Mouse (Mus musculus) G1E (cell line): ENCODE measurements around the gene Plek. TPM values are rescaled to one million over a fixed set of nuclear protein-coding genes. Genes with fewer than 3 reads are reported as not detected.

Experiments used
- ATAC-seq: 2 replicates; pipeline ENCODE4 v1.8.0; 2016; ENCODE audit warnings: mild to moderate bottlenecking; ENCODE audit not compliant: insufficient number of reproducible peaks, poor library complexity, low FRiP score, severe bottlenecking; ENCODE audit errors: extremely low read depth
- DNase-seq: peaks from one replicate; pipeline ENCODE4 v3.0.0; 2012; ENCODE audit warnings: low spot score
- H3K27me3 ChIP-seq: 2 replicates; pipeline ENCODE4 v1.6.1; 2012; ENCODE audit warnings: mild to moderate bottlenecking, low read length, inconsistent platforms; ENCODE audit not compliant: insufficient read depth
- H3K36me3 ChIP-seq: replicated peaks from 2 replicates; pipeline ENCODE3; 2012; ENCODE audit warnings: mild to moderate bottlenecking, inconsistent platforms
- H3K4me1 ChIP-seq: 2 replicates; pipeline ENCODE4 v1.6.1; 2012; ENCODE audit warnings: low read depth, low read length, inconsistent platforms, mixed read lengths; ENCODE audit not compliant: insufficient read depth
- H3K4me3 ChIP-seq: 2 replicates; pipeline ENCODE4 v1.5.1; 2012; ENCODE audit warnings: low read depth, mild to moderate bottlenecking, inconsistent platforms, low read length, moderate library complexity, mixed read lengths
- H3K9me3 ChIP-seq: replicated peaks from 2 replicates; pipeline ENCODE4 v1.6.1; 2012; ENCODE audit warnings: inconsistent platforms
- CTCF ChIP-seq: IDR thresholded peaks from 2 replicates; pipeline ENCODE4 v1.5.1; 2012; ENCODE audit warnings: low read depth, low read length, inconsistent platforms, mixed read lengths
- GATA1 ChIP-seq: IDR thresholded peaks from 2 replicates; pipeline ENCODE4 v1.6.1; 2012; ENCODE audit warnings: borderline replicate concordance, low read length, inconsistent platforms, mixed read lengths
- GATA2 ChIP-seq: IDR thresholded peaks from 2 replicates; pipeline ENCODE4 v1.6.1; 2012; ENCODE audit warnings: low read depth, low read length, inconsistent platforms, borderline replicate concordance
- POLR2AphosphoS5 ChIP-seq: IDR thresholded peaks from 2 replicates; pipeline ENCODE4 v1.6.1; 2012; ENCODE audit warnings: low read depth, low read length, inconsistent platforms; ENCODE audit not compliant: insufficient replicate concordance
- TAL1 ChIP-seq: conservative IDR thresholded peaks from 2 replicates; pipeline ENCODE4 v1.6.1; 2012; ENCODE audit warnings: low read depth, low read length, inconsistent platforms, mixed read lengths
- polyA plus RNA-seq: library from polyadenylated mRNA; stranded (reverse); fragments of >175 nt; gene quantifications from 2 replicates; pipeline ENCODE4 v1.2.3, GENCODE M21; 2012
- total RNA-seq, 2 experiments: library from RNA; stranded (forward) in 1 of 2; stranded (reverse) in 1 of 2; fragments of 200-1000 nt in 1 of 2; fragments of >200 nt in 1 of 2; fragmentation: Nextera tagmentation in 1 of 2; gene quantifications; 2 replicates each; pipeline ENCODE4 v1.2.3; 2014 to 2017

Gene Plek
- total and polyA plus RNA-seq, 3 experiments, result 2.9 to 312 (median 120) TPM

GRCm38 (mm10) chr11:16941103-16941793 lies 110.9 kb downstream of the Plek start:
- no peaks in the 10 kb centered on the region for H3K9me3 ChIP-seq
- TF ChIP-seq GATA1 (no peak), GATA2 (no peak), TAL1 (no peak), CTCF (no peak), POLR2AphosphoS5 (no peak)
- H3K27me3 ChIP-seq, result peaks cover 7% of the 10 kb centered on the region; the same call in 1 of the 2 replicates
- ATAC-seq (no peak), DNase-seq (no peak)
- H3K4me3 ChIP-seq, result no peak overlapping the region
- H3K36me3 ChIP-seq, result no peaks in the 10 kb centered on the region
- H3K4me1 ChIP-seq, result peaks cover 2% of the 10 kb centered on the region; the same call in 1 of the 2 replicates

GRCm38 (mm10) chr11:16935577-16936236 lies 116.5 kb downstream of the Plek start:
- peaks cover 15% of the 10 kb centered on the region for H3K27me3 ChIP-seq
- H3K4me1 ChIP-seq, result no peaks in the 10 kb centered on the region
- no peak overlapping the region for H3K4me3 ChIP-seq
- no peaks in the 10 kb centered on the region for H3K9me3 ChIP-seq
- DNase-seq (no peak), ATAC-seq (no peak)
- no peaks in the 10 kb centered on the region for H3K36me3 ChIP-seq
- no peak for TF ChIP-seq CTCF
- TF ChIP-seq TAL1, result no peak
- no peak for TF ChIP-seq GATA2
- TF ChIP-seq POLR2AphosphoS5, result no peak
- no peak for TF ChIP-seq GATA1

GRCm38 (mm10) chr11:16932159-16932558 lies 120.0 kb downstream of the Plek start:
- TF ChIP-seq GATA2 (no peak), GATA1 (no peak), CTCF (no peak), TAL1 (no peak), POLR2AphosphoS5 (no peak)
- ATAC-seq, result no peak
- Histone ChIP-seq H3K4me1 (no peaks in the 10 kb centered on the region), H3K9me3 (no peaks in the 10 kb centered on the region), H3K36me3 (no peaks in the 10 kb centered on the region), H3K27me3 (peaks cover 19% of the 10 kb centered on the region), H3K4me3 (no peak overlapping the region)
- DNase-seq, result no peak

Other genes with a start within 250 kb of the Plek start
- 34.1 and 48.9 TPM in 2 replicates for gene Fbxo48, start 101.0 kb downstream of the Plek start, total RNA-seq (2014; fragmentation: Nextera tagmentation)
- gene Fbxo48, start 101.0 kb downstream of the Plek start, total RNA-seq (2017), result 16.0 and 18.7 TPM in 2 replicates
- gene Fbxo48, start 101.0 kb downstream of the Plek start, polyA plus RNA-seq, result 0.76 and 1.3 TPM in 2 replicates
- not detected in 2 replicates for gene Cnrip1, start 795 bp downstream of the Plek start, total RNA-seq (2014; fragmentation: Nextera tagmentation)
- gene Cnrip1, start 795 bp downstream of the Plek start, total RNA-seq (2017), result 0.06 and 0.27 TPM in 2 replicates
- gene Cnrip1, start 795 bp downstream of the Plek start, polyA plus RNA-seq, result not detected in 2 replicates
- 80.7 and 87.3 TPM in 2 replicates for gene Ppp3r1, start 106.9 kb upstream of the Plek start, total RNA-seq (2014; fragmentation: Nextera tagmentation)
- 82.9 and 88.5 TPM in 2 replicates for gene Ppp3r1, start 106.9 kb upstream of the Plek start, total RNA-seq (2017)
- gene Ppp3r1, start 106.9 kb upstream of the Plek start, polyA plus RNA-seq, result 23.0 and 27.7 TPM in 2 replicates
- 29.6 and 37.3 TPM in 2 replicates for gene Wdr92, start 129.7 kb upstream of the Plek start, total RNA-seq (2014; fragmentation: Nextera tagmentation)
- gene Wdr92, start 129.7 kb upstream of the Plek start, total RNA-seq (2017), result 42.5 and 45.1 TPM in 2 replicates
- 2.1 and 4.8 TPM in 2 replicates for gene Wdr92, start 129.7 kb upstream of the Plek start, polyA plus RNA-seq
- gene Pno1, start 159.2 kb upstream of the Plek start, total RNA-seq (2014; fragmentation: Nextera tagmentation), result 43.3 and 44.1 TPM in 2 replicates
- 93.2 and 96.7 TPM in 2 replicates for gene Pno1, start 159.2 kb upstream of the Plek start, total RNA-seq (2017)
- 43.5 and 44.9 TPM in 2 replicates for gene Pno1, start 159.2 kb upstream of the Plek start, polyA plus RNA-seq
- 9.3 and 15.0 TPM in 2 replicates for gene C1d, start 205.2 kb upstream of the Plek start, total RNA-seq (2014; fragmentation: Nextera tagmentation)
- gene C1d, start 205.2 kb upstream of the Plek start, total RNA-seq (2017), result 33.4 and 39.8 TPM in 2 replicates
- 1.7 and 2.7 TPM in 2 replicates for gene C1d, start 205.2 kb upstream of the Plek start, polyA plus RNA-seq